Mouse (Mus musculus) E14TG2a.4 (cell line): Measurements from ENCODE around the gene Shd.

Experiments used
- H3K27me3 ChIP-seq: 2 replicates; pipeline ENCODE4 v1.6.1; 2014; ENCODE audit warnings: low read length, control low read depth; ENCODE audit not compliant: insufficient read depth
- H3K36me3 ChIP-seq: 2 replicates; pipeline ENCODE4 v1.6.1; 2014; ENCODE audit warnings: low read length, control low read depth; ENCODE audit not compliant: insufficient read depth
- H3K4me1 ChIP-seq: replicated peaks from 2 replicates; pipeline ENCODE4 v1.6.1; 2014; ENCODE audit warnings: low read depth, low read length, control low read depth
- H3K4me3 ChIP-seq: replicated peaks from 2 replicates; pipeline ENCODE4 v1.5.1; 2014; ENCODE audit warnings: mild to moderate bottlenecking, low read length
- H3K9me3 ChIP-seq: 2 replicates; pipeline ENCODE4 v1.6.1; 2014; ENCODE audit warnings: low read length, control low read depth
- CTCF ChIP-seq: conservative IDR thresholded peaks from 2 replicates; pipeline ENCODE4 v1.5.1; 2014; ENCODE audit warnings: low read length
- NANOG ChIP-seq: IDR thresholded peaks from 2 replicates; pipeline ENCODE4 v1.6.1; 2014; ENCODE audit warnings: borderline replicate concordance, low read length, mixed read lengths
- POU5F1 ChIP-seq: IDR thresholded peaks from 2 replicates; pipeline ENCODE4 v1.6.1; 2014; ENCODE audit warnings: low read length, borderline replicate concordance

The Shd gene

GRCm38 (mm10) chr17:56024931-56025330 lies 54.7 kb downstream of the Shd start:
- no peaks in the 10 kb centered on the region for H3K27me3 ChIP-seq
- H3K4me1 ChIP-seq: peaks cover 72% of the 10 kb centered on the region
- TF ChIP-seq CTCF (no peak), NANOG (no peak), POU5F1 (no peak)
- H3K36me3 ChIP-seq: peaks cover 100% of the 10 kb centered on the region
- no peaks in the 10 kb centered on the region for H3K9me3 ChIP-seq
- no peak overlapping the region for H3K4me3 ChIP-seq
